Mouse (Mus musculus): ENCODE results near the gene Exd2. TPM values are rescaled to one million over a fixed set of nuclear protein-coding genes. Genes with fewer than 3 reads are reported as not detected.

Gene Exd2
- total RNA-seq, 2 experiments from 2014 or later = 14.3 to 14.4 TPM

- DNase-seq (ENCODE audit: low spot score) = no peak
- intact Hi-C loops (cut with DNase I) = no loop called here
These were observed 71.0 kb downstream of the Exd2 start for GRCm38 (mm10) chr12:80533876-80534275.

GRCm38 (mm10) chr12:80537313-80537712, 74.4 kb downstream of the Exd2 start:
- DNase-seq (ENCODE audit: low spot score) = no peak

GRCm38 (mm10) chr12:80538311-80538710, 75.4 kb downstream of the Exd2 start:
- DNase-seq (ENCODE audit: low spot score) = no peak
- intact Hi-C loops (cut with DNase I) = no loop called here

More at GRCm38 (mm10) chr12:80537313-80537712, 74.4 kb downstream of the Exd2 start:
- intact Hi-C loops (cut with DNase I) = no loop called here

GRCm38 (mm10) chr12:80545310-80545709, 82.4 kb downstream of the Exd2 start:
- DNase-seq (ENCODE audit: low spot score) = no peak
- intact Hi-C loops (cut with DNase I) = no loop called here

- peak; percentile 23 for DNase-seq (ENCODE audit: low spot score)
- intact Hi-C loops (cut with DNase I) = no loop called here
These were observed 86.8 kb downstream of the Exd2 start for GRCm38 (mm10) chr12:80549646-80550045.

Other genes with a start within 250 kb of the Exd2 start
- gene Actn1, start 202.7 kb upstream of the Exd2 start, total RNA-seq (2021) = 10 to 100 TPM; 33.9 to 38.3 TPM
- 10 to 100 TPM; 33.0 to 35.4 TPM for gene Dcaf5, start 26.5 kb upstream of the Exd2 start, total RNA-seq (2021)
- gene Galnt16, start 55.2 kb downstream of the Exd2 start, total RNA-seq (2021) = 1 to 10 TPM; 3.9 to 4.3 TPM
- gene Slc39a9, start 180.8 kb downstream of the Exd2 start, total RNA-seq (2021) = 10 to 100 TPM; 17.2 to 18.2 TPM
- 10 to 100 TPM; 25.0 to 26.1 TPM for gene Erh, start 181.2 kb downstream of the Exd2 start, total RNA-seq (2021)
- gene Plekhd1, start 229.5 kb downstream of the Exd2 start, total RNA-seq (2021) = not detected

Data from heart, postnatal 25 days (tissue).